Mouse (Mus musculus) layer of hippocampus, adult 9-11 months (tissue): ENCODE data around the gene Srp9.

ENCODE experiments used
- DNase-seq: peaks from one replicate; pipeline ENCODE4 v3.0.0; 2022

Srp9 gene

GRCm38 (mm10) chr1:182107251-182107650 lies 17.3 kb upstream of the Srp9 start:
- no peak for DNase-seq

GRCm38 (mm10) chr1:182108397-182109099 lies 16.0 kb upstream of the Srp9 start:
- DNase-seq: no peak

GRCm38 (mm10) chr1:182110185-182110584 lies 14.4 kb upstream of the Srp9 start:
- DNase-seq: no peak

GRCm38 (mm10) chr1:182110708-182111385 lies 13.7 kb upstream of the Srp9 start:
- no peak for DNase-seq

GRCm38 (mm10) chr1:182111386-182112317 lies 12.9 kb upstream of the Srp9 start:
- DNase-seq: no peak

- DNase-seq: no peak
Measured at GRCm38 (mm10) chr1:182112385-182112784, 12.2 kb upstream of the Srp9 start.

- no peak for DNase-seq
Measured at GRCm38 (mm10) chr1:182113131-182113530, 11.4 kb upstream of the Srp9 start.

- DNase-seq: no peak
Measured at GRCm38 (mm10) chr1:182113587-182114500, 10.7 kb upstream of the Srp9 start.

- no peak for DNase-seq
Measured at GRCm38 (mm10) chr1:182115197-182115596, 9.3 kb upstream of the Srp9 start.

- DNase-seq: peak; percentile 26
Measured at GRCm38 (mm10) chr1:182115651-182116408, 8.7 kb upstream of the Srp9 start.

- no peak for DNase-seq
Measured at GRCm38 (mm10) chr1:182122413-182122812, 2.1 kb upstream of the Srp9 start.

- peak; percentile 89 for DNase-seq
Measured at GRCm38 (mm10) chr1:182124924-182125368, 409 bp downstream of the Srp9 start.

- no peak for DNase-seq
Measured at GRCm38 (mm10) chr1:182130830-182131229, 6.3 kb downstream of the Srp9 start.

GRCm38 (mm10) chr1:182137204-182138125 lies 12.9 kb downstream of the Srp9 start:
- no peak for DNase-seq

- DNase-seq: no peak
Measured at GRCm38 (mm10) chr1:182138172-182138571, 13.6 kb downstream of the Srp9 start.

GRCm38 (mm10) chr1:182139937-182140336 lies 15.4 kb downstream of the Srp9 start:
- no peak for DNase-seq

GRCm38 (mm10) chr1:182140370-182140769 lies 15.8 kb downstream of the Srp9 start:
- peak; percentile 72 for DNase-seq

- no peak for DNase-seq
Measured at GRCm38 (mm10) chr1:182142725-182143124, 18.2 kb downstream of the Srp9 start.

- no peak for DNase-seq
Measured at GRCm38 (mm10) chr1:182143288-182143687, 18.8 kb downstream of the Srp9 start.

GRCm38 (mm10) chr1:182145546-182145945 lies 21.0 kb downstream of the Srp9 start:
- DNase-seq: no peak
